Mouse (Mus musculus): ENCODE measurements at regions not wholly inside any gene's neighbourhood (a gene's known extent, or its start where the extent isn't known, plus 50 kb on each side); places are given as distances from the start of the nearest gene placed in this dataset.

DNA sequence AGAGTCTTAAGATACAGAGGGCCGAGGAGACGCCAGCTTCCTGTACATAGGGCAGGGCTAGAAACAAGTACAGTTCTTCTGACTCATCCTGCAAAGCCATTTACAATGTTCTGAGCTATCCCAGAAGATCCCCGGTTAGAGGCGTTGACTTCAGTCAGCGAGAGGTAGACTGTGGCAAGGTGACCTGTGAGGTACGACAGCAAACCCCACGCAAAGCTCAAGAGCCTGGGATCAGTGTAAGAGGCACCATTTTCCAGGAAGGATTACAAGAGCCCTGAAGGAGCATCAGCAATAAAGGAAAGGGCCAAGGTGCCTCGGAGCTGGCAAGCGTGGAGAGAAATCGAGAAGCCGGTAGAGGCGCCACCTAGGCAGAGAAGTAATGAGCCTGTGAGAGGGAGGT, 61.8 kb upstream of the Frmd6 start:
- DNase-seq (ENCODE audit: low spot score): no peak

DNA sequence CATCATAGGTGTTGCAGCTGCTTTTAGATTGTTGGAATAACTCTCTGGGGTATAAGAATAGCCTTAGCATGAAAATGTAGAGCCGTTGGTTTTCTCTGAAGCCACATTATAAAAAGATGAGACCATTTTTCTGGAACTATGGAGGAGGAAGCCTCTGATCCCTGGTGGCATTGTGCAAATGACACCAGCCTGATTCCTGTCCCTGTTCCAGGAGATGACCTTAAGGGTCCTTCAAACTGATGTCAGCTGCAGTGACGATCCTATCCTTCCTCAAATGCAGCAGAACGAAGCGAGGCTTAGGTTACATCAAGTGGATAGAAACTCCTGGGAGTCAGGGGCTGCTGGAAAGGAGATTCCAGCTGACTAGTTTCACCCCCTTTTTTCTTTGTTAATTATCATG, 59.0 kb upstream of the Frmd6 start:
- no peak for DNase-seq (ENCODE audit: low spot score)

DNA sequence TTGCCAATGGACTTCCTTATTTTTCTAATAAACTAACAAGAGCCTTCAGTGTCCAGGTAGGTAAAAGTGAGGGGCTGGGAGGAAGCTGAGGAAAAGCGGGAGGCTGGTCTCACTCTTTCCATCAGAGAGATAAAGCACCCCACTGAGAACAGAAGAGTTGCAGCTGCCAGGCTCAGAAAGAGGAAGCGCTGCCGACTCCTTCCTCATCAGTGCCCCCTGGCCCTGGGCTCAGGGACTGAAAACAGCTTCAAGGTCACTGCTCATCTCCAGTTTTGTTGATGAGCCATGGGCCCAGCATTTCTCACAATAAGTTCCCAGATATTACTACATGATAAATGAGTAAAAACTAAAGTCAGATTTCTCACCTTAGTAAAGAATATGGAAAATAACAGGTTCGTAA, 57.4 kb upstream of the Frmd6 start:
- DNase-seq (ENCODE audit: low spot score): no peak

DNA sequence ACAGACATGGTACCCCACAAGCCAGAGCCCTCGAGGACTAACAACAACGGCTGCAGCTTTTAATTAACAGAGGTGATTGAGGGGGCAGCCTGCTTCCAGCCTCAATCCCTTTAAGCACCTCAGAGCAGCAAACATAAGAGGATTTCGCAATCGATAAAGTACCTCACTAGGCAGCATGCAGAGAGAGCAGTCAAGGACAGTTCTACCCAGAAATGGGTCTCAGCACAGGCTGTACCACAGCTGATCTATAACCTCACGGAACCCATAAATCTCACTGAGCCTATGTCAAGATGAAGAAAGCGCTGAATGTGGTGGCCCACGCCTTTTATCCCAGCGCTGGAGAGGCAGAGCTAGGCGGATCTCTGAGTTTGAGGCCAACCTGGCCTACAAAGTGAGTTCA, 56.6 kb upstream of the Frmd6 start:
- no peak for DNase-seq (ENCODE audit: low spot score)

DNA sequence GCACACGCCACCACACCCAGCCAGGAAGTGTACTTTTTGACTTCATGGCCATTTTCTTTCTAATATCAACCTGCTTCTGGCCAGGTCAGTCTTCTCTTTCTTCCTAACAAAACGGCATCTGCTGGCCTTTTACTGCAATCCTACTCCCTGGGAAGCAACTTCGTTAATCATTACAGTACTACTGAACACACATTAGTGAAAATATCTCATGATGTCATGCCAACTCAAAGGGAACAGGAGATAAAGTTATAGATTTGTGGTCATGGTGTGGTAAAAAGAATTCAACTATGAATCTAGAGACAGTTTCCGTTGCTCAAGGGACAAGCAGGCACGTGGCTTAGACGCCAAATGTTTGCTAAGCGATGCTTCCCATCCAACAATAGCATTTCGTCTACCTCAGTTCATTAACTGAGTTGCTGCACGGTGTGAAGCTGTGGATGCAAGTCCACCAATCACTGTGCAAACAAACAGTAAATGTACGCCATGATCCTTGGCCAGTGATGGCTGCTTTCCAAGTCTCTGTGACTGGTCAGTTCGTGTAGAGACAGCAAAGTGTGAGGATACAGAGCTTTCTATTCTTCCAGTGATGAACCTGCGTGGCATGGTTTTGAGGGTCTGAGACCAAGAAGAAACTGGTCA, 55.7 kb upstream of the Frmd6 start:
- DNase-seq (ENCODE audit: low spot score): no peak

DNA sequence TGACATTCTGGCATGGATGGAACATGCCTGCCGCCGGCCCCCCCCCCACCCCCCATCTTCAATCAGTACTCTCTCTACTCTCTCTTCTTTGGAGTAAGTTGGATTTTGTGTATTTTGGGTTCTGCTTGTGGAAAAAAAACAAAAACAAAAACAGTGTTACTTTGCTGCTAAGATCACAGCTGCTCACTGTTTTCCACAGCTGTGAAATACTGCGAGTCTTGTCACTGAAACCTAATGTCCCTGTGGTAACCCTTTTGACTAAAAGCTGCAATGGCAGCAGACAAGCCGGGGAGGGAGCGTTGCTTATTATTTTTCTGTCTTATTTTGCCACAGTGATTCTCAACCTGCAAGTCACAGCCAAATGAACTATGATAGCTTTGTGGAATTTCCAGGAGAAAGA, 51.3 kb upstream of the Frmd6 start:
- no peak for DNase-seq (ENCODE audit: low spot score)

DNA sequence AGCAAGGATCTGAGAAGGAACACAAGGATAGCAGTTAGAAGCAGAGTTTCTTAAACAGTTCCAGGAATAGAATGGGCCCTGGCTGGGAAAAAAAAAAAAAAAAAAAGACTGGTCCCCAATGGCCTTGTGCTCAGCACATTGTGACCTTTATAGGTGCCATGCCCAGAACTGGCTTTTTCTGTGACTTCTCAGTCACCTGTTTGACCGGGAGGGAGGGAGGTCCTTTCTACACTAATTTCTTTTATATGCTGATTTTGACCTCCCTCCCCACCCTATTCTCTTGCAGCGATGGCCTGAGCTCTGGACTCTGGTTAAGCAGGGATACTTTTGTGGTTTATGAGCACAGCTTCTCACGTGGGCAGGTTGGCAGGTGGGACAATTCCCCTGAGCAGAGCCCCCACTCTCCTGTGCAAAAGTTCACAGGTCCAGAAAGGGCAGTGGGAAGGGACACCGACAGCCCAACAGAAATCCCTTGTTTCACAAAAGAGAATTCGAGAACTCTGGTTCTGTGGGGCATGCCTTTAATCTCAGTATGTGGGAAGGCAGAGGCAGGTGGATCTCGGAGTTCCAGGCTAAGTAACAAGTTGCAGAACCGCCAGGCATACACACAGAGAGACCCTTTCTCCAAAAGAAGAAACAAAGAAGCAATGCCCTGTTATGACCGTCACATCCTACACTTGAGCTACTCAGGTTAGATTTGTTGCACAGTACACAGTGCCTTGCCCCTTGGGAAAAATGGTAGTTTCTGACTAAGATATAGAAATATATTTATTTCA, 50.3 kb upstream of the Frmd6 start:
- no peak for DNase-seq (ENCODE audit: low spot score)
